26 mouse cellular contexts compared by ENCODE assay signal in the genomic region with DNA sequence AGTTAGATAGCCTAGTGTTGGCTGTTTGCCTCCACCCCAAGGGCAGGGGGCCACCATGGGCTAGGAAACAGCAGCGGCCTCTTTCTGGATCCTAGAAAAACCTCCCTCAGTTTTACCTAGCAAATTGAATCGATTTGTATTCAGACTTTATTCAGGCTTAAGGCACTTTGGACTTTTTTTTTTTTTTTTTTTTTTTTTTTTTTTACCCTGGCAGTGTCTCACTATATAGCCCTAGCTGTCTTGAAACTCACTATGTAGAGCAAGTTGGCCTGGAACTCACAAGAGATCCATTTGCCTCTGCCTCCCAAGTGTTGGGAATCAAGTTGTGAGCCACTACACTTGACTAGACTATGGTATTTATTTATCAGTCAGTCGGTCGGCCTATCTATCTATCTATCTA. TPM values are rescaled to one million over a fixed set of nuclear protein-coding genes. Genes with fewer than 3 reads are reported as not detected.
DNase-seq lines count a peak whose midpoint lies in the region; ATAC-seq and TF ChIP-seq lines count a peak whose summit lies in the region.
"Had no signal": no experiment of that assay in that cellular context is flagged by ENCODE, and none has a peak within 500 bp of the region (broad histone marks: within the 10 kb centered on the region; RNA-seq: fewer than 3 reads in every experiment).

No protein-coding gene starts in this region.

- TF ChIP-seq CTCF in liver, adult 2 months (IDR thresholded peaks at IDR 0.05; ENCODE audit: low read depth, low read length), result no peak
- TF ChIP-seq CTCF in liver, postnatal 0 days (IDR thresholded peaks at IDR 0.05; ENCODE audit: low read depth), result no peak

- no peak for TF ChIP-seq EP300 in liver, postnatal 0 days (IDR thresholded peaks at IDR 0.05; ENCODE audit: low read depth)

- H3K36me3 ChIP-seq in liver, adult 2 months (ENCODE audit: control insufficient read depth, insufficient read depth, low read length), result no peaks in the 10 kb centered on the region
- no peaks in the 10 kb centered on the region for H3K36me3 ChIP-seq in liver, postnatal 0 days (replicated peaks; ENCODE audit: insufficient read depth, low read length)
- H3K36me3 ChIP-seq in liver, embryonic 13.5 days, result no peaks in the 10 kb centered on the region
- H3K36me3 ChIP-seq in liver, embryonic 11.5 days (ENCODE audit: control insufficient read depth, insufficient read depth, low read length), result no peaks in the 10 kb centered on the region; the same call in 1 of the 2 replicates
- peaks cover 9% of the 10 kb centered on the region for H3K36me3 ChIP-seq in liver, embryonic 15.5 days (replicated peaks)
- H3K36me3 ChIP-seq: embryonic facial prominence, embryonic 13.5 days; embryonic facial prominence, embryonic 15.5 days had no signal

- H3K27ac ChIP-seq in liver, adult 2 months (replicated peaks; ENCODE audit: insufficient read depth, low read depth, low read length), result no peak overlapping the region
- H3K27ac ChIP-seq in liver, postnatal 0 days (ENCODE audit: low read depth), result no peak overlapping the region
- peak overlapping the region; percentile 100; the same call in 1 of the 2 replicates for H3K27ac ChIP-seq in liver, embryonic 13.5 days
- H3K27ac ChIP-seq in liver, embryonic 11.5 days (ENCODE audit: low read depth, low read length), result no peak overlapping the region
- H3K27ac ChIP-seq in liver, embryonic 15.5 days (replicated peaks), result peak overlapping the region; percentile 64
- H3K27ac ChIP-seq: embryonic facial prominence, embryonic 13.5 days; embryonic facial prominence, embryonic 15.5 days; forebrain, embryonic 10.5 days; forebrain, embryonic 12.5 days had no signal

- H3K4me2 ChIP-seq in liver, postnatal 0 days (ENCODE audit: low read depth, low read length), result no peak overlapping the region
- H3K4me2 ChIP-seq in liver, embryonic 13.5 days, result no peak overlapping the region
- H3K4me2 ChIP-seq in liver, embryonic 11.5 days, result no peak overlapping the region
- H3K4me2 ChIP-seq in liver, embryonic 15.5 days, result no peak overlapping the region
- H3K4me2 ChIP-seq: embryonic facial prominence, embryonic 13.5 days; embryonic facial prominence, embryonic 15.5 days; forebrain, embryonic 12.5 days had no signal

- ATAC-seq in liver, postnatal 0 days, result no peak
- no peak for ATAC-seq in liver, embryonic 13.5 days (ENCODE audit: low read depth)
- no peak for ATAC-seq in liver, embryonic 11.5 days (replicated peaks; ENCODE audit: low FRiP score)
- ATAC-seq in liver, embryonic 15.5 days (ENCODE audit: insufficient read depth), result no peak
- ATAC-seq: CD4-positive, CD25-positive, alpha-beta regulatory T cell, adult 4 months; forebrain, embryonic 14.5 days; forebrain, embryonic 16.5 days had no signal

- peaks cover 8% of the 10 kb centered on the region for H3K4me1 ChIP-seq in liver, adult 2 months (ENCODE audit: control insufficient read depth, insufficient read depth, low read length)
- peaks cover 20% of the 10 kb centered on the region for H3K4me1 ChIP-seq in liver, postnatal 0 days (ENCODE audit: insufficient read depth)
- H3K4me1 ChIP-seq in liver, embryonic 13.5 days (replicated peaks), result peaks cover 67% of the 10 kb centered on the region
- H3K4me1 ChIP-seq in liver, embryonic 11.5 days (replicated peaks; ENCODE audit: control insufficient read depth, insufficient read depth, low read length), result peaks cover 31% of the 10 kb centered on the region
- peaks cover 61% of the 10 kb centered on the region for H3K4me1 ChIP-seq in liver, embryonic 15.5 days (replicated peaks)

- no peak for TF ChIP-seq POLR2A in liver, adult 2 months (IDR thresholded peaks at IDR 0.05; ENCODE audit: extremely low read depth, insufficient read depth, low read length)

- no peaks in the 10 kb centered on the region for H3K79me2 ChIP-seq in liver, adult 2 months (ENCODE audit: control insufficient read depth, insufficient read depth, low read length)

- H3K9me3 ChIP-seq in liver, postnatal 0 days (ENCODE audit: low read length), result no peaks in the 10 kb centered on the region
- no peaks in the 10 kb centered on the region for H3K9me3 ChIP-seq in liver, embryonic 13.5 days (replicated peaks)
- no peaks in the 10 kb centered on the region for H3K9me3 ChIP-seq in liver, embryonic 11.5 days (ENCODE audit: control insufficient read depth, low read length)
- no peaks in the 10 kb centered on the region for H3K9me3 ChIP-seq in liver, embryonic 15.5 days (replicated peaks)
- H3K9me3 ChIP-seq: embryonic facial prominence, embryonic 13.5 days; embryonic facial prominence, embryonic 15.5 days; forebrain, embryonic 10.5 days; forebrain, embryonic 12.5 days; G1E had no signal

- peak; percentile 51 for DNase-seq in liver, adult 2 months (ENCODE audit: extremely low read depth, low read depth, low spot score)
- DNase-seq in liver, postnatal 0 days, result no peak
- DNase-seq in liver, embryonic 13.5 days, result no peak
- DNase-seq in liver, embryonic 11.5 days (ENCODE audit: low spot score), result no peak
- no peak for DNase-seq in kidney, postnatal 10 days
- DNase-seq: adrenal gland, adult 2 months; adrenal gland, postnatal 10 days; adrenal gland, postnatal 25 days; B cell, adult 2 months; cerebellum, adult 11 months; cerebellum, adult 18-20 months; cerebellum, adult 8-10 months; cerebellum, adult 9-11 months; cerebellum, postnatal 14 days; cerebellum, postnatal 36 days; embryo, embryonic 11 days had no signal

- H3K4me3 ChIP-seq in liver, adult 2 months (ENCODE audit: insufficient read depth, low read depth, low read length), result no peak overlapping the region
- no peak overlapping the region for H3K4me3 ChIP-seq in liver, postnatal 0 days (ENCODE audit: low read depth, low read length)
- no peak overlapping the region for H3K4me3 ChIP-seq in liver, embryonic 13.5 days (replicated peaks)
- no peak overlapping the region for H3K4me3 ChIP-seq in liver, embryonic 11.5 days (ENCODE audit: low read depth, low read length)
- H3K4me3 ChIP-seq in liver, embryonic 15.5 days (replicated peaks), result no peak overlapping the region
- H3K4me3 ChIP-seq: embryonic facial prominence, embryonic 13.5 days; embryonic facial prominence, embryonic 15.5 days; forebrain, embryonic 10.5 days; forebrain, embryonic 12.5 days had no signal

- WGBS in liver, adult 2 months, result 79% methylated on average over 4 of the region's 4 CpGs
- WGBS in liver, postnatal 0 days (ENCODE audit: insufficient replicate concordance), result 86% methylated on average over 4 of the region's 4 CpGs
- WGBS in liver, embryonic 13.5 days (ENCODE audit: insufficient replicate concordance), result 71% methylated on average over 4 of the region's 4 CpGs
- WGBS in liver, embryonic 11.5 days, result 83% methylated on average over 4 of the region's 4 CpGs
- 71% methylated on average over 4 of the region's 4 CpGs for WGBS in liver, embryonic 15.5 days (ENCODE audit: insufficient replicate concordance)

- H3K9ac ChIP-seq in liver, adult 2 months (ENCODE audit: low read depth, low read length), result no peak overlapping the region
- no peak overlapping the region for H3K9ac ChIP-seq in liver, postnatal 0 days (replicated peaks)
- H3K9ac ChIP-seq in liver, embryonic 13.5 days, result peak overlapping the region; percentile 94; the same call in 1 of the 2 replicates
- H3K9ac ChIP-seq in liver, embryonic 11.5 days (ENCODE audit: low read depth, low read length), result no peak overlapping the region
- no peak overlapping the region for H3K9ac ChIP-seq in liver, embryonic 15.5 days
- H3K9ac ChIP-seq: embryonic facial prominence, embryonic 13.5 days; embryonic facial prominence, embryonic 15.5 days; forebrain, embryonic 12.5 days had no signal

- no peaks in the 10 kb centered on the region for H3K27me3 ChIP-seq in liver, adult 2 months (ENCODE audit: control insufficient read depth, insufficient read depth, low read length)
- H3K27me3 ChIP-seq in liver, postnatal 0 days (ENCODE audit: insufficient read depth, low read length), result no peaks in the 10 kb centered on the region
- H3K27me3 ChIP-seq in liver, embryonic 13.5 days, result no peaks in the 10 kb centered on the region
- no peaks in the 10 kb centered on the region for H3K27me3 ChIP-seq in liver, embryonic 11.5 days (replicated peaks; ENCODE audit: control insufficient read depth, insufficient read depth, low read length)
- H3K27me3 ChIP-seq in liver, embryonic 15.5 days, result no peaks in the 10 kb centered on the region
- H3K27me3 ChIP-seq: CH12.LX; embryonic facial prominence, embryonic 13.5 days; embryonic facial prominence, embryonic 15.5 days; forebrain, embryonic 12.5 days had no signal

RNA-seq across cellular contexts. Expression of gene Ttll12, which starts 1.9 kb away (rescaled TPM):
- 4.9 and 6.5 TPM in 2 replicates for total RNA-seq in liver, adult 2 months (2014; rRNA removed)
- polyA plus RNA-seq in liver, adult 2 months (2012; rRNA removed), result 11.2 and 11.8 TPM in 2 replicates
- polyA plus RNA-seq in liver, postnatal 0 days (2015; fragmentation: Nextera tagmentation; extraction: Ambion mirVana), result 10.9 and 12.9 TPM in 2 replicates
- polyA plus RNA-seq in liver, embryonic 13.5 days (2015; fragmentation: Nextera tagmentation; extraction: Ambion mirVana), result 47.2 and 53.2 TPM in 2 replicates
- 81.4 and 87.1 TPM in 2 replicates for polyA plus RNA-seq in liver, embryonic 11.5 days (2014; fragmentation: Nextera tagmentation; extraction: Ambion mirVana)
- polyA plus RNA-seq in liver, embryonic 15.5 days (2015; fragmentation: Nextera tagmentation; extraction: Ambion mirVana), result 35.6 and 38.5 TPM in 2 replicates

RNA-seq across cellular contexts. Expression of gene Mcat, which starts 33.2 kb away (rescaled TPM):
- total RNA-seq in liver, adult 2 months (2014; rRNA removed), result 25.9 and 27.9 TPM in 2 replicates
- 29.3 and 30.7 TPM in 2 replicates for polyA plus RNA-seq in liver, adult 2 months (2012; rRNA removed)
- 20.0 and 20.5 TPM in 2 replicates for polyA plus RNA-seq in liver, postnatal 0 days (2015; fragmentation: Nextera tagmentation; extraction: Ambion mirVana)
- polyA plus RNA-seq in liver, embryonic 13.5 days (2015; fragmentation: Nextera tagmentation; extraction: Ambion mirVana), result 18.1 and 21.0 TPM in 2 replicates
- 38.6 and 39.3 TPM in 2 replicates for polyA plus RNA-seq in liver, embryonic 11.5 days (2014; fragmentation: Nextera tagmentation; extraction: Ambion mirVana)
- 15.4 and 16.8 TPM in 2 replicates for polyA plus RNA-seq in liver, embryonic 15.5 days (2015; fragmentation: Nextera tagmentation; extraction: Ambion mirVana)

RNA-seq across cellular contexts. Expression of gene Tspo, which starts 33.4 kb away (rescaled TPM):
- total RNA-seq in liver, adult 2 months (2014; rRNA removed), result 99.9 and 123 TPM in 2 replicates
- 206 and 283 TPM in 2 replicates for polyA plus RNA-seq in liver, adult 2 months (2012; rRNA removed)
- polyA plus RNA-seq in liver, postnatal 0 days (2015; fragmentation: Nextera tagmentation; extraction: Ambion mirVana), result 168 and 183 TPM in 2 replicates
- 186 and 227 TPM in 2 replicates for polyA plus RNA-seq in liver, embryonic 13.5 days (2015; fragmentation: Nextera tagmentation; extraction: Ambion mirVana)
- 144 and 150 TPM in 2 replicates for polyA plus RNA-seq in liver, embryonic 11.5 days (2014; fragmentation: Nextera tagmentation; extraction: Ambion mirVana)
- 202 and 217 TPM in 2 replicates for polyA plus RNA-seq in liver, embryonic 15.5 days (2015; fragmentation: Nextera tagmentation; extraction: Ambion mirVana)

Comparison
In these comparisons a context has a peak if more than half of its experiments do, and no peak if none do; other contexts are left out.
1. H3K27ac ChIP-seq: peak in liver, embryonic 13.5 days (single experiment) and liver, embryonic 15.5 days (single experiment); none in liver, adult 2 months (single experiment), liver, postnatal 0 days (single experiment) and liver, embryonic 11.5 days (single experiment).